Mouse (Mus musculus) myocyte (in vitro differentiated cells): Measurements from ENCODE around the gene Cacna1e.

Experiments
- E2F4 ChIP-seq: IDR thresholded peaks from one replicate; pipeline ENCODE4 v1.6.1; 2011; ENCODE audit warnings: mild to moderate bottlenecking, control low read depth, moderate library complexity; ENCODE audit not compliant: insufficient read depth
- MAX ChIP-seq: IDR thresholded peaks from one replicate; pipeline ENCODE4 v1.6.1; 2011; ENCODE audit warnings: low read depth, mild to moderate bottlenecking, control low read depth
- MYOG ChIP-seq, 3 experiments: IDR thresholded peaks; one replicate each; pipeline ENCODE4 v1.6.1; 2011; ENCODE audit warnings: control low read depth in 2 of 3, low read depth in 2 of 3, mild to moderate bottlenecking in 2 of 3; ENCODE audit not compliant: insufficient read length in 2 of 3, control insufficient read depth in 1 of 3, insufficient read depth in 1 of 3
- POLR2A ChIP-seq: IDR thresholded peaks from one replicate; pipeline ENCODE4 v1.6.1; 2011; ENCODE audit warnings: low read depth, mild to moderate bottlenecking, control low read depth, moderate library complexity; ENCODE audit not compliant: insufficient read length
- POLR2AphosphoS2 ChIP-seq: IDR thresholded peaks from one replicate; pipeline ENCODE4 v1.6.1; 2011; ENCODE audit warnings: low read depth, control low read depth; ENCODE audit not compliant: insufficient read length
- USF1 ChIP-seq: IDR thresholded peaks from one replicate; pipeline ENCODE4 v1.6.1; 2011; ENCODE audit warnings: low read depth, mild to moderate bottlenecking, control low read depth, moderate library complexity

DNA sequence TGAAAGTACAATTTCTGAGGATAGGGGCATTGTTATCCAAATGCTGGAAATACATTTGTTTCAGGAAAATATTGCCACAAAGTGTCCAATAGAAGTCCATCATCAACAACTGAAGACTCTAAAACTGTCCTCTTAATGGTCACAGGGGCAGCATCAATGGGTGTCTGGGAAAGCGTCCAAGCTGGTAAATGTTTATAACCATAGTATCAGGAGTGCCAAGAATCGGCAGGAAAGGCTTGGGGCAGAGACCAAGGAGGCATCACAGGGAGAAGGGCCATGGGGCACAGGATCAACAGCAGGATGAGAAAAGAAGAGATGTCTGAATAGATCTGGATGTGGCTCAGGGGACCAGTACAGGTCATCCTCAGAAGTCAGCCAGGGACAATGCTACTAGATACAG, 132.2 kb downstream of the Cacna1e start:
- no peak for TF ChIP-seq E2F4
- TF ChIP-seq POLR2A = no peak
- TF ChIP-seq MAX = no peak
- no peak for TF ChIP-seq POLR2AphosphoS2
- TF ChIP-seq USF1 = no peak
- no peak for TF ChIP-seq MYOG (IDR thresholded peaks at IDR 0.05; ENCODE audit: control insufficient read depth in 1 of 3, insufficient read depth in 1 of 3, insufficient read length in 2 of 3, low read depth in 2 of 3)
